Mouse (Mus musculus) lung, embryonic 14.5 days (tissue): ENCODE measurements at regions not wholly inside any gene's neighbourhood (a gene's known extent, or its start where the extent isn't known, plus 50 kb on each side); places are given as distances from the start of the nearest gene placed in this dataset.
A peak's percentile ranks its signal among the peaks of the same experiment; 100 is the strongest.

Experiments used
- ATAC-seq: fragments of 200-750 bp; cut with Nextera tagmentation; 2 replicates; pipeline ENCODE4 v1.8.0; 2017; ENCODE audit warnings: mild to moderate bottlenecking, moderate TSS enrichment, moderate library complexity; ENCODE audit not compliant: insufficient read depth
- DNase-seq: peaks from one replicate; pipeline ENCODE4 v3.0.0-alpha.2; 2015
- H3K27ac ChIP-seq: fragments of 300-500 bp; sonication (generic); 2 replicates; pipeline ENCODE4 v1.5.1; 2014; ENCODE audit warnings: low read depth, mild to moderate bottlenecking, moderate library complexity
- H3K27me3 ChIP-seq: fragments of 300-500 bp; sonication (generic); 2 replicates; pipeline ENCODE4 v1.6.1; 2014; ENCODE audit warnings: low read length, control low read depth; ENCODE audit not compliant: insufficient read depth
- H3K36me3 ChIP-seq: fragments of 300-500 bp; sonication (generic); 2 replicates; pipeline ENCODE4 v1.6.1; 2014; ENCODE audit warnings: control low read depth; ENCODE audit not compliant: insufficient read depth
- H3K4me1 ChIP-seq: fragments of 300-500 bp; sonication (generic); 2 replicates; pipeline ENCODE4 v1.6.1; 2014; ENCODE audit warnings: antibody characterized with exemption, control low read depth; ENCODE audit not compliant: insufficient read depth
- H3K4me2 ChIP-seq: fragments of 300-500 bp; sonication (generic); 2 replicates; pipeline ENCODE4 v1.6.1; 2014; ENCODE audit warnings: mild to moderate bottlenecking
- H3K4me3 ChIP-seq: fragments of 300-500 bp; sonication (generic); 2 replicates; pipeline ENCODE4 v1.5.1; 2014; ENCODE audit warnings: low read depth, low read length
- H3K9ac ChIP-seq: fragments of 300-500 bp; sonication (generic); 2 replicates; pipeline ENCODE4 v1.6.1; 2014
- H3K9me3 ChIP-seq: fragments of 300-500 bp; sonication (generic); 2 replicates; pipeline ENCODE4 v1.6.1; 2016; ENCODE audit warnings: low read depth, low read length, control low read depth
- CTCF ChIP-seq: IDR thresholded peaks from 2 replicates; pipeline ENCODE4 v1.5.1; 2016; ENCODE audit warnings: antibody characterized with exemption, low read depth
- whole genome bisulfite sequencing: fragments of 180-500 bp; shearing (Covaris S2); extraction: QIAGEN DNeasy Blood & Tissue Kit; methylation state at CpG from one replicate; pipeline ENCODE4 v1.1.7; 2014; 5-methylcytosine and 5-hydroxymethylcytosine counted together

DNA sequence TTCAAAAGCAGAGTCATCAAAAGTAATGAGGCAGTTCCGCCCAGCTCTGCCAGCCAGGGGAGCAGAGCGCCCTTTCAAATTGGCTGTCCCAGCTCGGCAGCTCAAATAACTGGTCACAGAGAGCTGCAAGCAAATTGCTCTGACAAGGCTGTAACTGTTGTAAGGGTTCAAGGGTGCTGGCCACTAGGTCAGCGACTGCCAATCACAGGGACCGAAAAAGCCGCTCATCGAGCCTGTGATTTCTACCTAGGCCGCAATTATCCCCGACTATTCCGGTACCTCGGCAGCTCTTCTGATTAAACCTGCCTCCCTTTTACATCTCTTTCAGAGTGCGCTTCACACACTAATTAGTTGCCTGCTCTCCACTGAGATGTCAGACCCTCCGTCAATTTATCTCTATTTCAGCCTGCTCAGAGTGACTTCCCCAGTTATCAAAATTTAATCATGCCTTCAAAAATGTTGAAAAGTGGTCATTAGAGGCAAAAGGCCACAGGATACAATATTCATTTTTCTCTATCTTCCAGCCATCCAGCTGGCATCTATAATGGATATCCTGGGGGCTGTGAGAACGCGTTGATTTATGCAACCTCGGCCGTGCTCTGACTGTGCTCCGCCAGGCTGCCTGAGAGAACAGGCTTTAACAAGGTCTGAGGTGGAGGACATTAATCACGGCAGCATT lies 606.7 kb downstream of the Psat1 start:
- H3K36me3 ChIP-seq = no peaks in the 10 kb centered on the region
- H3K4me1 ChIP-seq = no peaks in the 10 kb centered on the region
- H3K4me2 ChIP-seq = no peak overlapping the region
- H3K4me3 ChIP-seq = no peak overlapping the region
- no peak overlapping the region for H3K27ac ChIP-seq
- ATAC-seq (no peak), DNase-seq (no peak)
- TF ChIP-seq CTCF = no peak
- WGBS = 44% methylated on average over 19 of the region's 19 CpGs
- H3K9ac ChIP-seq = no peak overlapping the region
- 0 out of 2 replicates have a peak, but pooled peaks cover 6% of the 10 kb centered on the region for H3K27me3 ChIP-seq
- no peaks in the 10 kb centered on the region for H3K9me3 ChIP-seq

DNA sequence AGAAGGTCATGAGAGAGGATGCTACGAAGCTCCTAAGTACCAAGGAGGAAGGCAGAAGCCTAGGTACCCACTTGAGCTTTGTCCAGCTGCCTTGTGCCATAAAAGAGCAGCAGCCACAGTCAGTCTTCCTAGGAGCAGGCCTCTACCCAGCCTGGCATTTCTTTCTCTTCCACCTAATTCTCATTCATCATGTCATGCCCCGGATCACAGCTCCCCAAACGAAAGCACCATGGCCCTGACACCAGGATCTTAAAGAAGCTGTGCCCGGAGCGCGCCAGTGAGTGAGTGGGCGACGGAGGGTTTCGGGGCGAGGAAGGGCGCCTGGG lies 607.2 kb downstream of the Psat1 start:
- H3K9ac ChIP-seq = no peak overlapping the region
- H3K36me3 ChIP-seq = no peaks in the 10 kb centered on the region
- no peak overlapping the region for H3K4me2 ChIP-seq
- H3K27me3 ChIP-seq = 0 out of 2 replicates have a peak, but pooled peaks cover 6% of the 10 kb centered on the region
- WGBS = 56% methylated on average over 11 of the region's 11 CpGs
- ATAC-seq = no peak
- DNase-seq = no peak
- no peak overlapping the region for H3K27ac ChIP-seq
- H3K4me3 ChIP-seq = no peak overlapping the region
- no peak for TF ChIP-seq CTCF
- H3K4me1 ChIP-seq = no peaks in the 10 kb centered on the region
- no peaks in the 10 kb centered on the region for H3K9me3 ChIP-seq

DNA sequence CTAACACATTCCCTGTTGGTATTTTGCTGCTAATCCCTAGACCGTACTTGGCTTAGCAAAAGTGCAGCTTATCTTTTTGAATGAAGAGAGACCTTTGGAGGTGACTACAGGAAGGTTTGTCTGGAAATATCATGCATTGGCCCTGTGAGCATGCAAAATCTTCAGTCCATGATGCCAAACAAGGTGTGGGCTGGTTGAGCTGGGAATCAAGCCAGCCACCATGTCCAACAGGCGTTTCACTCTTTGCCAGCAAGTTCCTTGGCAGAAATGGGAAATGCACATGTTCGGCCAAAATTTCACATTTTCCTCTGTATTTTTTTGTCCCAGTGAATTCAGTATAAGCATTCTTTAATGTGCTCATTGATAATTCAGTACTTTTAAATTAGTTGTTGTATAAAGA lies 617.0 kb downstream of the Psat1 start:
- Histone ChIP-seq H3K9ac (no peak overlapping the region), H3K4me2 (no peak overlapping the region), H3K27ac (no peak overlapping the region), H3K27me3 (no peaks in the 10 kb centered on the region), H3K4me1 (no peaks in the 10 kb centered on the region), H3K4me3 (no peak overlapping the region), H3K36me3 (no peaks in the 10 kb centered on the region), H3K9me3 (no peaks in the 10 kb centered on the region)
- no peak for TF ChIP-seq CTCF
- DNase-seq (no peak), ATAC-seq (no peak)
- 75% methylated on average over 3 of the region's 3 CpGs for WGBS

DNA sequence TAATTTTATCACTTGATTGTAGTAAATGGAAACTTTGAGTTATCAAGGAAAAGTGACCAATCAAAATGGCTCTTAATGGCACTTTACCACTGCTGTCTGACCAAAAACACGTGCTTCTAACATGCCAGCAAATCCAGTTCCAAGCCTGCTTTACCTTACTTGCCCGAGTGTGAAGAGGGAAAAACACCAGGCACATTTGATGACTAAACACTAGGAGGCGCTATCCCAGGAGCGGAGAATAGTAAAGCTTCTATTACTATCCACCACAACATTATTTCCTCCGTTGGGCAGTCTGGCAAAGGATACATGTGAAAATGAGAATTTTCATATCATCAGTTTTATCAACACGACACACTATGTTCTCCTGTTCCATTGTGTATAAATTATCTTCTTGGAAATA lies 647.7 kb downstream of the Psat1 start:
- H3K4me2 ChIP-seq = peak overlapping the region; percentile 19; the same call in 1 of the 2 replicates
- H3K27me3 ChIP-seq = no peaks in the 10 kb centered on the region
- TF ChIP-seq CTCF = peak; percentile 54
- 30% methylated on average over 6 of the region's 6 CpGs for WGBS
- H3K4me3 ChIP-seq = no peak overlapping the region
- H3K4me1 ChIP-seq = no peaks in the 10 kb centered on the region
- DNase-seq (peak; percentile 63), ATAC-seq (no peak)
- H3K36me3 ChIP-seq = no peaks in the 10 kb centered on the region
- no peaks in the 10 kb centered on the region for H3K9me3 ChIP-seq
- H3K9ac ChIP-seq = no peak overlapping the region
- no peak overlapping the region for H3K27ac ChIP-seq

DNA sequence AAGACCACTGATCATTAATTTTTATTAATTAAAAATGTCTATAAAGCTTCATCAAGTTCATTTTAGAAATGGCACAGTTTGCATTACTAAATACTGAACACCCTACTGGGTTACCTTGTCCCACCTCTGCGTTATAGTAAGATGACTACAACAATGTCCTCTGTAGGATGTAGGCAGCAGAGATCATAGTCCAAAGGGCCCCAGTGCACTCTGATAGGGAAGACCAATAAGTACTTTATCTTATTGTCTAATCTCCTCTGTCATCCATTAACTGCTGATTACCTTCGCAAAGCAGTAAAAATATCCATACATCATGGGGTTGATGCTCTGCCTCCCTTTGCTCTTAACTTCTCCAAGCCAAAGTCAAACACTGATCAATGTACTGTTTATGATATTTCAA lies 662.1 kb downstream of the Psat1 start:
- WGBS = 56% methylated on average over 2 of the region's 2 CpGs
- H3K9me3 ChIP-seq = no peaks in the 10 kb centered on the region

DNA sequence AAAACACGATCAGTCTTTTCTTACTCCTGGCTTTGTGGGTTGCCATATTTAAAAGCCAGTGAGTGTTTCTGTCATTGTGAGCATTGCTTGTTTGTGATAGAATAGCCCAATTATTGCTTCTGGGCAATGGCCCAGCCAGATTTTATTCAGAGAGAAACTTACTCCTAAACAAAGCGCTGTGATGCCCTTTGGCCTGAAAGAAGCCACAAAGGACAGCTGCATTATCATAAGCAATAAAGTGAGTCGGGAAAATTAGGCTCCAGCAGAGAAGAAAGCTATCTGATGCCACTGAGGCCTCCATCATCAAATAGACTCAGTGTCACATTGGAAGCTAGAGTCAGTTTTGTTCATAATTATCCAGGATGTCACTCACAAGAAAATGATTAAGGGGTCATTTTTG lies 644.9 kb upstream of the Tle4 start:
- 68% methylated on average over 3 of the region's 3 CpGs for WGBS
- Histone ChIP-seq H3K27me3 (no peaks in the 10 kb centered on the region), H3K9me3 (no peaks in the 10 kb centered on the region), H3K4me2 (no peak overlapping the region), H3K27ac (no peak overlapping the region), H3K36me3 (no peaks in the 10 kb centered on the region), H3K4me3 (no peak overlapping the region), H3K9ac (no peak overlapping the region), H3K4me1 (no peaks in the 10 kb centered on the region)
- ATAC-seq = no peak
- no peak for TF ChIP-seq CTCF
- DNase-seq = no peak

More for the DNA sequence above, 662.1 kb downstream of the Psat1 start:
- H3K27ac ChIP-seq = no peak overlapping the region
- no peak overlapping the region for H3K4me2 ChIP-seq
- no peak overlapping the region for H3K9ac ChIP-seq
- ATAC-seq (no peak), DNase-seq (no peak)
- H3K4me3 ChIP-seq = no peak overlapping the region
- H3K27me3 ChIP-seq = no peaks in the 10 kb centered on the region
- H3K36me3 ChIP-seq = no peaks in the 10 kb centered on the region
- H3K4me1 ChIP-seq = no peaks in the 10 kb centered on the region
- TF ChIP-seq CTCF = no peak

DNA sequence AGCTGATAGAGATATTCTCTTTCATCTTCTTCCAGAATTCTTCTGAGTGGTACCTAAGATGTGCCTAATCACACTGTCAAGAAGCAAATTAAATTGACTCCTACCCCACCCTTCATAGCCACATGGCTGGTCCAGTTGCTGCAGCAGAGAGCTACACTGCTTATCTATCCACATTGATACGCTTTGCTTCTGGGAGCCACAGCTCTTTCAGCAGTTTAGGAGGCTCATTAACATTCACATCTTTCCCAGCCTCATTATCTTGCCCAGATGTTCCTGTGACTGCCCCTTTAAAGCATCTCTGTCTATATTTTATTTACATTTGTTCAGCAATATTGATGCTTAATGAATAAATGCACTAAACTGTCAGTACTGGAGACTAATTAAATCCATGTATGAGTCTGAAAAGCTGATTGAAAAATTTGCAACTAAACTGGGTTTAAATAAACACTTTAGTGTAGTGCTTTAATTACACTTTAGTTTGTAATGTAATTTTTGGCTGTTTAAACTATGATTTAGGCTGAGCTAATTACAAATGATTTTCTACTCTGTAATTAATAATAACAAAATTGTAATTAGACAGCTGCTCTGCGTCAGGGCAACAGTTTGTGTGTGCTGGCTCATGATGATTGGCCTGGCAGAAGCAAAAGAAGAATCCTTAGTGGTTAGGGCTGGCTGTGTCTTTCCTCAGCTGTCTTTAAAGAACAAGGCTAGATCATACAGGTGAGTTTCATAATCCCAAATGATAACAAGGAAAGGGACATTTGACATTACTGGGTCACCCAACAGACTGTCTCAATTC lies 632.5 kb upstream of the Tle4 start:
- 60% methylated on average over 2 of the region's 2 CpGs for WGBS

More for the DNA sequence above, 632.5 kb upstream of the Tle4 start:
- Histone ChIP-seq H3K4me2 (no peak overlapping the region), H3K9me3 (no peaks in the 10 kb centered on the region), H3K4me1 (no peaks in the 10 kb centered on the region), H3K36me3 (no peaks in the 10 kb centered on the region), H3K27ac (no peak overlapping the region), H3K27me3 (no peaks in the 10 kb centered on the region), H3K9ac (no peak overlapping the region), H3K4me3 (no peak overlapping the region)
- DNase-seq (no peak), ATAC-seq (no peak)
- no peak for TF ChIP-seq CTCF
